ENCODE assay signal across 7 mouse cellular contexts in genomic region chr13:43171020-43171710, GRCm38 (mm10). TPM values are rescaled to one million over a fixed set of nuclear protein-coding genes. Genes with fewer than 3 reads are reported as not detected.
DNase-seq lines count a peak whose midpoint lies in the region; ATAC-seq lines count a peak whose summit lies in the region.

Gene Tbc1d7 (minus strand): TSS chr13:43171501.

- peaks cover 7% of the 10 kb centered on the region; the same call in 1 of the 2 replicates for H3K4me1 ChIP-seq in intestine, embryonic 15.5 days (replicated peaks)
- H3K4me1 ChIP-seq in midbrain, embryonic 10.5 days = peaks cover 13% of the 10 kb centered on the region

- H3K9ac ChIP-seq in intestine, embryonic 15.5 days = peak within 1 kb of the TSS; percentile 78

- DNase-seq in adrenal gland, adult 2 months = peak; percentile 99
- peak; percentile 95 for DNase-seq in embryo, embryonic 11.5 days (ENCODE audit: low read depth, low spot score)
- peak; percentile 98 to 99 for DNase-seq in gastrocnemius, postnatal 36 days
- DNase-seq in left cerebral cortex, postnatal 25 days (ENCODE audit: low spot score in 2 of 2) = peak; percentile 97 to 98
- DNase-seq in midbrain, embryonic 10.5 days (ENCODE audit: low spot score) = peak; percentile 98
- DNase-seq in right cerebral cortex, postnatal 4 days = peak; percentile 99

- peak within 1 kb of the TSS; percentile 77 for H3K4me3 ChIP-seq in intestine, embryonic 15.5 days (replicated peaks)
- peak within 1 kb of the TSS; percentile 78 for H3K4me3 ChIP-seq in midbrain, embryonic 10.5 days

- peak within 1 kb of the TSS; percentile 78 for H3K4me2 ChIP-seq in intestine, embryonic 15.5 days (replicated peaks)

- H3K27me3 ChIP-seq in intestine, embryonic 15.5 days (replicated peaks) = no peaks in the 10 kb centered on the region
- H3K27me3 ChIP-seq in midbrain, embryonic 10.5 days (ENCODE audit: low read depth, poor library complexity, severe bottlenecking) = no peaks in the 10 kb centered on the region

- WGBS in intestine, embryonic 15.5 days = under 1% methylated on average over 48 of the region's 48 CpGs
- under 1% methylated on average over 48 of the region's 48 CpGs for WGBS in midbrain, embryonic 10.5 days

- ATAC-seq in intestine, embryonic 15.5 days = peak; percentile 97

- peak within 1 kb of the TSS; percentile 84 for H3K27ac ChIP-seq in intestine, embryonic 15.5 days
- peak within 1 kb of the TSS; percentile 91 for H3K27ac ChIP-seq in midbrain, embryonic 10.5 days (replicated peaks)

- intact Hi-C loops in gastrocnemius, postnatal 36 days (cut with DNase I) = loop anchor here (10.0 kb wide), 1 partner anchor 384 kb away; no protein-coding TSS in a partner anchor
- intact Hi-C loops in left cerebral cortex, postnatal 25 days (cut with DNase I) = loop anchor here (1.0 to 10.0 kb wide), 2 partner anchors 227 to 374 kb away; partner anchors contain the start of gene Nol7

- H3K36me3 ChIP-seq in intestine, embryonic 15.5 days = no peaks in the 10 kb centered on the region
- no peaks in the 10 kb centered on the region for H3K36me3 ChIP-seq in midbrain, embryonic 10.5 days

- no peaks in the 10 kb centered on the region for H3K9me3 ChIP-seq in intestine, embryonic 15.5 days
- no peaks in the 10 kb centered on the region for H3K9me3 ChIP-seq in midbrain, embryonic 10.5 days (replicated peaks)

RNA-seq across cellular contexts. Expression of gene Tbc1d7, which starts in this region (rescaled TPM):
- total RNA-seq in adrenal gland, adult 2 months (2021) = 10 to 100 TPM; 16.1 to 22.6 TPM
- polyA plus RNA-seq in adrenal gland, adult 2 months (2012; rRNA removed) = 12.6 and 19.5 TPM in 2 replicates
- total RNA-seq in gastrocnemius, postnatal 36 days (2021) = 10 to 100 TPM; 26.0 to 26.4 TPM
- polyA plus RNA-seq in intestine, embryonic 15.5 days (2015; fragmentation: Nextera tagmentation; extraction: Ambion mirVana) = 33.4 and 34.2 TPM in 2 replicates
- 10 to 100 TPM; 33.0 to 34.5 TPM for total RNA-seq in left cerebral cortex, postnatal 25 days (2021)
- polyA plus RNA-seq in midbrain, embryonic 10.5 days (2016; fragmentation: Nextera tagmentation; extraction: Ambion mirVana) = 66.6 and 68.3 TPM in 2 replicates

Comparison
In these comparisons a context has a peak if more than half of its experiments do, and no peak if none do; other contexts are left out.
1. Peak in every context shown above with its lines: DNase-seq, ATAC-seq, H3K4me3 ChIP-seq and H3K27ac ChIP-seq.